Mouse (Mus musculus): Measurements from ENCODE around the gene Timm9.

The Timm9 gene

DNA sequence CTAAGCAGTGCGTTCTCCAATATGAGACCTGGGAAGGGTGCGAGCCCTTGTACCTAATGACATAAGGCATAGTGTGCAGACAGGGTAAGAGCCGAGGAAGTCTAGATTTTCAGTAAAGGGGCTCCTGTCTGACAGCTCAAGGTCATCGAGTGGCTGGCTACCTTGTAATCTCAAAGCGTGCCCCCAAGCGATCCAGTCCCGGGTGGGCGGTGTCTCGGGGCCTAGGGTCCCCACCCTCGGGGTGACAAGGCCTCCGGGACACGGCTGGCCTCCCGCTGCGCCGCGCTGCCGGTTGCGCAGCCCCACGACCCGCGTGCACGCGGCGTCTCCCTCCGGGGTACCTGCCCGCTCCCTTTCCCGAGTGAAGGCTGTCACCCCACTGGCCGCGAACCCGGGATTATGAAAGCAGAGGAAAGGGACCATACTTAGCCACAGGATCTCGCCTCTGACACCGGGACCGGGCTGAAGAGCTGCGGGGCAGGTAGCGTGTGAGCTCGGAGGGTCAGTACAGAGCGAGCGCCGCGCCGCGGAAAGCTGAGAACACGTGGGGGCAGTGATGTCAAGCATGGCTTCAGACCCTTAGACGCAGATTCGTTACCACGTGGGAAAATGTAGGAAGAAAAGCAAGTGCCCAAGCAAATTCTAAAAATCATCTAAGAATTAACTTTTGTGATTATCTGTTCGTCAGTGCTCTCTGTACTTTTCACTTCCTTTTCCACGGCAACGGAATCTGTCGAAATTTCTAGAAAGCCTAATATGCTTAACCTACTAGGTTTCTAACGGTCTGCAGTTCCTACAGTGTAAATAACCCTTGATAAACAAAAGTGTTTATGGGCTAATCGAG is at the start of gene Timm9, which contains the start of gene 2700049A03Rik:
Gene Timm9 (minus strand): TSS at position 555 of the 844 bp plus-strand sequence.
Gene 2700049A03Rik (plus strand): TSS at position 719 of the 844 bp plus-strand sequence.
- peak; percentile 95 for DNase-seq (ENCODE audit: low read depth, low spot score)

DNA sequence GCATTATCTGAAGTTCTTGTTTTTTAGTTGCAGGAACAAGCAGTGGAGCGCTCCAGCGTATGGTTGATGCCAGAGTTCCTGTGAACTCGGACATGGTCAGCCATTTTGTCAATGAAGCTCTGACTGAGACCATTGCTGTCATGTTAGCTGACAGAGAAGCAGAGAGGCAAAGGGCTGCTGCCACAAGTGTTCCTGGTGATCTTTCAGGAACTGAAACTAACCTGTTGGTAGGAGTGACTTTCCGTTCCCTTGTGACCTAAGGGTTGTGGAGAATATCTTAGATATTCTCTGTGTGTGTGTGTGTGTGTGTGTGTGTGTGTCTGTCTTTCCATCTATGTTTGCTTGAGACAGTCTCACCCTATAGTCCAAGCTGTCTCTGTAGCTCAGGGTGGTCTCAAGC is 47.9 kb upstream of the Timm9 start:
- peak; percentile 74 for DNase-seq (ENCODE audit: low read depth, low spot score)

DNA sequence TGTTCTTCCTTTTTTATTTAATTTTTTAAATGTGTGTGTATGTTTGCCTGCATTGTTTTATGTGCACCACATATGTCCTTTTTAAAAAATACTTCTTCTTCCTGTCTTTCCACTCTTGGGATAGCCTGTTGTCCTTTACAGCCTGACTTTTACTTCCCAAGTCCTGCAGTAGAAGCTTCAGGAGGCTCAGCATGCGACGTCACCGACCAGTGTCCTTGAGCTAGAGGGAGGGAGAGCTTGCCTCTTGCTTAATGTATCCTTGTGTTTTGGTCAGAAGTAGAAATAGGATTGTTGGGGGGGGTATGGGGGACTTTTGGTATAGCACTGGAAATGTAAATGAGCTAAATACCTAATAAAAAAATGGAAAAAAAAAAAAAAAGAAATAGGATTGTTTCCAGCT is 47.3 kb upstream of the Timm9 start:
- no peak for DNase-seq (ENCODE audit: low read depth, low spot score)

DNA sequence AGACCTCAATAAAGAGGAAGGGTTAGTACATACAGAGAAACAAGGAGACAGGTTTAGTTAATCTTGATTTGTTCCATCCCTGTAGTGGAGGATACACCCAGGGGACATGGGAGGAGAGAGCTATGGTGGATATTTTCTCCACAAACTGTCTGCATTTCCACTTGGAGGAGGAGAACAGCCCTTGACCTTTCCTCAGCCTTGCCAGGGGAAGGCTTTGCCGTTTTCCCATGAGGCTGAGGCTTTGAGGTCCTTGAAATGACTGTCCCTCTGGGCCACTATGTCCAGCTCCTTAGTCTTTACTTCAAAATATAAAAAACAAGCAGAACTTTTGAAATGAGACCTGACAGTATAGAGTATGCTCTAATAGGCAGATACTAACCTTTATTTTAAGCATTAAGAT is 33.4 kb upstream of the Timm9 start:
- DNase-seq (ENCODE audit: low read depth, low spot score), result no peak

GRCm38 (mm10) chr12:71164410-71164809 is 27.9 kb upstream of the Timm9 start:
- DNase-seq (ENCODE audit: low read depth, low spot score), result no peak

- no peak for DNase-seq (ENCODE audit: low read depth, low spot score)
Observed at GRCm38 (mm10) chr12:71157974-71158373, 21.5 kb upstream of the Timm9 start.

DNA sequence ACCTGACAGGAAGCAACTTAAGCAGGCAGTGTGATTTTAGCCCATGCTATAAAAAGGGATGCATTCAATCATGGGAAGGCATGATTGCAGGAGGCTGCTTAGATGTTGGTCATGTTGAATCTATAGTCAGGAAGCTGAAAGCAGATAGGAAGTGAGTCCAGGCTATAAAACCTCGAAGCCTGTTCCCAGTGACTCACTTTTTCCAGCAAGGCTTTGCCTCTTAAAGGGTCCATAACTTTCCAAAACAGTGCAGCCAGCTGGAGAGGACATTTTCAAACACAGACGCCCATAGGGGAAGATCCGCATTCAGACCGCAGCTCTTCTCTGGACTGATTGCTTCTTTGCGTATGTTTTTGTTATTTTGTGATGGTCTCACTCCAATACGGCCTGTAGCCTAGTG is 18.5 kb upstream of the Timm9 start:
- DNase-seq (ENCODE audit: low read depth, low spot score), result no peak

- DNase-seq (ENCODE audit: low read depth, low spot score), result no peak
Observed at GRCm38 (mm10) chr12:71150167-71150566, 13.7 kb upstream of the Timm9 start.

GRCm38 (mm10) chr12:71149456-71149855 is 13.0 kb upstream of the Timm9 start:
- DNase-seq (ENCODE audit: low read depth, low spot score), result no peak

- no peak for DNase-seq (ENCODE audit: low read depth, low spot score)
Observed at GRCm38 (mm10) chr12:71148801-71149200, 12.3 kb upstream of the Timm9 start.

DNA sequence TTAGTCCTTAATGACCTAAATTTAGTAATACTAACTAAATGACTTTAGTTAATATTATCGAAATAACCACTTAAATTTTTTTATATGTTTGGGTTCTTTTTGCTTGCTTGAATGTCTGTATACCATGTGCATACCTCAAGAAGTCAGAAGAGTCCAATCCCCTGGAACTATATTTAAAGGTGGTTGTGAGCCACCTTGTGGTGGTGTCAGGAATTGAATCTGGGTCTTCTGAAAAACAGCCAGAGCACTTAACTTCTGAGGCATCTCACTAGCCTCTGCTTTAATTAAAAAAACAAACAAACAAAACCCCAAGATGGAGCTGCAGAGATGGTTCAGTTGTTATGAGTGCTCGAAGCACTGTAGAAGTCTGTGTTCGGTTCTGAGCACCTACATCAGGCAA is 11.2 kb upstream of the Timm9 start:
- DNase-seq (ENCODE audit: low read depth, low spot score), result peak; percentile 61

GRCm38 (mm10) chr12:71141189-71141588 is 4.7 kb upstream of the Timm9 start:
- DNase-seq (ENCODE audit: low read depth, low spot score), result peak; percentile 17

DNA sequence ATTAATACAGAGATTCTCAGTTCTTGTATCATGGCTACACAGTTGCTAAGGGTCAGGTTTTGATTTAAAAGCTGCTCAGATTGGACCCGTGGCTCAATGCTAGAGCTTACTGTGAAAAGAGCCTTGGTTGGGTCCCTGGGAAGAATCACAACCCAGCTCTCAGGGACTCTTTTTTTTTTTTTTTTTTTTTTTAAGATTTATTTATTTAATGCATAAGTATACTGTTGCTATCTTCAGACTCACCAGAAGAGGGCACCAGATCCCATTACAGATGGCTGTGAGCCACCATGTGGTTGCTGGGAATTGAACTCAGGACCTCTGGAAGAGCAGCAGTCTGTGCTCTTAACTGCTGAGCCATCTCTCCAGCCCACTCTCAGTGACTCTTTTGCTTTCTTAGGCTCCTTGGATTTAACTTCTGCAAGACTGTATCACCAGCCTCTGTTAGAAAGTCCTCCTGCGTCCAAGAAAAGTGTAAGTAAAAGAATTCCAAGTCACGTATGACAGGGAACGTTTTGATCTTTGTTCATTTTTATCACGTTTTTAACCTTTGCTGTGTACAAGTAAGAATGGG is 2.9 kb upstream of the Timm9 start:
- DNase-seq (ENCODE audit: low read depth, low spot score), result peak; percentile 43

GRCm38 (mm10) chr12:71137686-71138085 is 1.2 kb upstream of the Timm9 start:
- peak; percentile 50 for DNase-seq (ENCODE audit: low read depth, low spot score)

DNA sequence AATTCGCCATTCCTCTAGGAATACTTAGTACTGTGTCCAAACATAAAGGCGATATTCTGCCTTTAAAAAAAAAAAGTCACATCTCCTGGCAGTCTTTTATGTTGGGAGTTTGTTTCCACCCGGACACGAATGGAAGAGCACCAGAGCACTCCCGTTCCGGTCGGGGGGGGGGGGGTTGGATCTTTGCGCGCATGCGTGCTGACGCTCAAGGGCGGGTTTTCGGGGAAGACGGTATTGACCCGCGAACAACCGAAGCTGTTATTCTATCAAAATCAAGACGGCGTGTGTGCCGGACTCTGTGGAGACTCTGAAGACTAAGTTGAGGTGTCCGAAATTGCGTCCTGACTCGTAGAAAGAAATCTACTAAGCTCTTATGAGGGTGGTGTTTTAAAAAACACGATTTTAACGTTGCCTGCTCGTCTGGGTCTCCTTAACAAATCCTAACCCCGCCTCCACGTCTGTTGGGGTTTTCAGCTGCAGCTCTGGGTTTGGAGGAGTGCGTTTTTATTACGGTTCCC is 549 bp upstream of the Timm9 start:
- peak; percentile 96 for DNase-seq (ENCODE audit: low read depth, low spot score)

- peak; percentile 25 for DNase-seq (ENCODE audit: low read depth, low spot score)
Observed at GRCm38 (mm10) chr12:71135581-71135980, 903 bp downstream of the Timm9 start.

- no peak for DNase-seq (ENCODE audit: low read depth, low spot score)
Observed at GRCm38 (mm10) chr12:71123286-71123685, 13.2 kb downstream of the Timm9 start.

- DNase-seq (ENCODE audit: low read depth, low spot score), result no peak
Observed at GRCm38 (mm10) chr12:71122731-71123130, 13.8 kb downstream of the Timm9 start.

- no peak for DNase-seq (ENCODE audit: low read depth, low spot score)
Observed at GRCm38 (mm10) chr12:71116411-71116810, 20.1 kb downstream of the Timm9 start.

- DNase-seq (ENCODE audit: low read depth, low spot score), result peak; percentile 89
Observed at GRCm38 (mm10) chr12:71113675-71114288, 22.7 kb downstream of the Timm9 start.

DNA sequence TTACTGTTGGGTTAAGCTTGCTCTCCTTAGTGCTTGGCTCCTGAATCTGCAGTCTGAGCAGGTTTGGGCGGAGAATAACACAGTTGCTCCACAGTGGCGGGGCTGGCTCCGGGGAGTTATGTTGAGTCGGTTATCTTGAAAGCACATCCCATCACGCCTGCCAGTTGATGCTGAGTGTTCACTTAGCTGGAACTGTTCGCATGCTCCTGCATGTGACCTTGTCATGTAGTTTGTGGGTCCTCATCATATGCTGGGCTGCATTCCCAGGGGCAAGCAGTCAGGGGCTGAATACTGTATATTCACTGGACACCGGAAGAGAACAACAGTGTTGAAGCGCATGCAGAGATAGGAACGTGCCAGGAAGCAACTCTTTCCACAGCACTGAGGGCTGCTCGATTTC is 23.4 kb downstream of the Timm9 start:
- no peak for DNase-seq (ENCODE audit: low read depth, low spot score)

DNA sequence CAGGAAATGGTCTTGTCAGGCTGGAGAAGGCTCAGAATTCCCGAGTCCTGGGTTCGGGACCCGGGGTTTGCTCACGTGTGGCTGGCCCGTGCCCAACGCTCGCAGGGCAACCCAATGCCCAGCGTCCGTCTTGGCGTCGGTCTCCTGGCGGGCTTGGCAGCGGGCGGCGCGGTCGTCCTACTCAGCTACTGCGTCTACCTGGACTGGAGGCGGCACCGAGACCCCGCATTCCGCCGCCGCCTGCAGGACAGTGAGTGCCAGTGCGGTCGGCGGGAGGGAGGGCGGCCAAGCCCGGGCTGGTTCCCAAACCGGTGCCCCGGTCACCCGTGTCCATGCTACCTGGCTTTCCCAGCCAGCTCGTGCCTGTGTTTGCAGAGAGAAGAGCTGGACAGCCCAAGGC is 25.2 kb downstream of the Timm9 start, which contains the start of gene Tomm20l:
Gene Tomm20l (plus strand): TSS at position 98 of the 400 bp plus-strand sequence.
- DNase-seq (ENCODE audit: low read depth, low spot score), result no peak
